Mouse (Mus musculus) bone marrow macrophage, adult 2 months (primary cell): ENCODE data around the gene Gm10203.

Experiments used
- CTCF ChIP-seq: IDR thresholded peaks from 2 replicates; pipeline ENCODE4 v1.5.1; 2012; ENCODE audit warnings: low read depth, mild to moderate bottlenecking, low read length, moderate library complexity
- POLR2A ChIP-seq: IDR thresholded peaks from 2 replicates; pipeline ENCODE4 v1.6.1; 2012; ENCODE audit warnings: mild to moderate bottlenecking, low read depth, low read length, borderline replicate concordance

DNA sequence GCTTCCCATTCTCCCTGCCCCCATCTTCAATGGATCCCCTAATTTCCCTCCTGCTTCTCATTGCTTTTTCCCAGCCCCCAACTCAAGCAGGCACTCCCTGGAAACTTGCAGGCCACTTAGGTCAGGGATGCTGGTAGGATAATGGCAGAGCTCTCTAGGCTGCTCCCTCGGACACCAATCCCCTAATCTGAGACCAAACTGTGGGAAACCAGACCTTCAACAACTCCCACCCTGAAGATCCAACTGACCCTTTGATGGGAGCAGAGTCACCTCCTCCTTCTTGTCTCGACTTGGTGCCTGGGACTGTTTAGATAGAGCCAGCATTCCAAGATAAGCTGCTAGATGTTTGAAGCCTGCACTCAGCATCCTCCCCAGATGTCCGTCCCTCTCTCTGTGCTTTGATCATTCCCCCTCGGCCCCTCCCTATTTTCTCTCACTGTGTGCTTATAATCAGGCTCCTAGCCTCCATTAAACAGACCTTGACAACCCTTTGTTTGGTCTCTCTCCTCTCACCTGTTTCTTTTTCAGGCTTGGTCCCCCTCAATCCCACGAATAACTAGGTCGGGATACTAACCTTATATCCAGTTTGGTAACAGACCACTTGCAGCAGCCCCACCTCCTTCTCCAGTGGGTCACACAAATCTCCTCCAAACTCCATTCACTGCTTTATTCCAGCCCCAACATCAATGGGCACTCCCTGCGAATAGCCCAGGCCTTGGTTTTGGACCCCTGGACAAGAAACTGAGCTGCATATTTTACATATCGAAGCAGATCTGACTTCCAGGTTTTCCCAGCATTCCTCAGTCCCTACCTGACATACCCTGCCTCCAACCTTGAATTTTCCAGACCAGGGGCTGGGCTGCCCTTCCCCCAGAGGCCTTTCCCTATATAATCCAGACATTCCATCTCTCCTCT is 24.4 kb downstream of the Gm10203 start:
- TF ChIP-seq POLR2A (no peak), CTCF (no peak)
